ENCODE assay signal across 14 mouse cellular contexts in genomic region chr3:132814791-132815496, GRCm38 (mm10).
DNase-seq lines count a peak whose midpoint lies in the region; ATAC-seq and TF ChIP-seq lines count a peak whose summit lies in the region.
"Had no signal": no experiment of that assay in that cellular context is flagged by ENCODE, and none has a peak within 500 bp of the region (broad histone marks: within the 10 kb centered on the region; RNA-seq: fewer than 3 reads in every experiment).

No protein-coding gene starts in this region.

- DNase-seq in heart, embryonic 10.5 days (ENCODE audit: low spot score) = no peak
- no peak for DNase-seq in heart, adult 9 months (ENCODE audit: low spot score in 2 of 2)
- DNase-seq in 416B (ENCODE audit: low read depth) = peak; percentile 54
- peak; percentile 29 for DNase-seq in lung, postnatal 10 days
- DNase-seq in layer of hippocampus, adult 2 months (ENCODE audit: low spot score in 2 of 2) = no peak
- DNase-seq: adrenal gland, postnatal 10 days; cerebellum, postnatal 10 days; midbrain, embryonic 14.5 days; thymus, postnatal 4 days had no signal

- peaks cover 42% of the 10 kb centered on the region for H3K4me1 ChIP-seq in heart, embryonic 10.5 days
- no peaks in the 10 kb centered on the region; the same call in 1 of the 2 replicates for H3K4me1 ChIP-seq in intestine, postnatal 0 days (replicated peaks; ENCODE audit: control insufficient read depth, insufficient read depth, low read length)
- H3K4me1 ChIP-seq in midbrain, embryonic 15.5 days = peaks cover 4% of the 10 kb centered on the region
- no peaks in the 10 kb centered on the region for H3K4me1 ChIP-seq in hindbrain, embryonic 16.5 days (ENCODE audit: control insufficient read depth, insufficient read depth, low read depth, low read length)
- H3K4me1 ChIP-seq: hindbrain, embryonic 13.5 days had no signal

- H3K27me3 ChIP-seq in heart, embryonic 10.5 days (ENCODE audit: insufficient read depth, poor library complexity, severe bottlenecking) = no peaks in the 10 kb centered on the region
- no peaks in the 10 kb centered on the region for H3K27me3 ChIP-seq in intestine, postnatal 0 days (replicated peaks; ENCODE audit: control insufficient read depth, insufficient read depth, low read length)
- no peaks in the 10 kb centered on the region for H3K27me3 ChIP-seq in midbrain, embryonic 15.5 days (replicated peaks)
- no peaks in the 10 kb centered on the region for H3K27me3 ChIP-seq in hindbrain, embryonic 16.5 days (replicated peaks; ENCODE audit: control insufficient read depth, insufficient read depth, low read length)
- H3K27me3 ChIP-seq: hindbrain, embryonic 13.5 days; stomach, embryonic 15.5 days had no signal

- peak; percentile 95 for ATAC-seq in intestine, postnatal 0 days
- no peak for ATAC-seq in midbrain, embryonic 15.5 days (replicated peaks)
- no peak for ATAC-seq in hindbrain, embryonic 16.5 days

- no peak overlapping the region for H3K9ac ChIP-seq in intestine, postnatal 0 days (ENCODE audit: low read depth, low read length)
- no peak overlapping the region for H3K9ac ChIP-seq in midbrain, embryonic 15.5 days
- no peak overlapping the region for H3K9ac ChIP-seq in hindbrain, embryonic 16.5 days (ENCODE audit: low read depth, low read length)
- H3K9ac ChIP-seq: hindbrain, embryonic 13.5 days; stomach, embryonic 15.5 days had no signal

- H3K27ac ChIP-seq in heart, embryonic 10.5 days = peak overlapping the region; percentile 42; the same call in 1 of the 2 replicates
- 0 out of 2 replicates have a peak overlapping the region, but pooled peaks have one; percentile 46 for H3K27ac ChIP-seq in intestine, postnatal 0 days (ENCODE audit: low read depth, low read length)
- no peak overlapping the region for H3K27ac ChIP-seq in midbrain, embryonic 15.5 days
- no peak overlapping the region for H3K27ac ChIP-seq in hindbrain, embryonic 16.5 days (ENCODE audit: low read depth, low read length)
- H3K27ac ChIP-seq in layer of hippocampus, adult 2 months = no peak overlapping the region
- H3K27ac ChIP-seq: hindbrain, embryonic 13.5 days; stomach, embryonic 15.5 days had no signal

- H3K36me3 ChIP-seq in heart, embryonic 10.5 days = no peaks in the 10 kb centered on the region
- 0 out of 2 replicates have a peak, but pooled peaks cover 5% of the 10 kb centered on the region for H3K36me3 ChIP-seq in intestine, postnatal 0 days (ENCODE audit: control insufficient read depth, insufficient read depth)
- no peaks in the 10 kb centered on the region for H3K36me3 ChIP-seq in midbrain, embryonic 15.5 days (replicated peaks)
- H3K36me3 ChIP-seq in hindbrain, embryonic 16.5 days (ENCODE audit: control insufficient read depth, insufficient read depth, low read length) = no peaks in the 10 kb centered on the region; the same call in 1 of the 2 replicates
- H3K36me3 ChIP-seq: hindbrain, embryonic 13.5 days; stomach, embryonic 15.5 days had no signal

- no peak overlapping the region for H3K4me2 ChIP-seq in intestine, postnatal 0 days (replicated peaks; ENCODE audit: low read depth)
- H3K4me2 ChIP-seq in midbrain, embryonic 15.5 days = no peak overlapping the region
- no peak overlapping the region for H3K4me2 ChIP-seq in hindbrain, embryonic 16.5 days (ENCODE audit: low read length)
- H3K4me2 ChIP-seq: hindbrain, embryonic 13.5 days; stomach, embryonic 15.5 days had no signal

- 67% methylated on average over 10 of the region's 10 CpGs for WGBS in heart, embryonic 10.5 days
- 70% methylated on average over 10 of the region's 10 CpGs for WGBS in intestine, postnatal 0 days
- WGBS in midbrain, embryonic 15.5 days = 92% methylated on average over 10 of the region's 10 CpGs
- WGBS in hindbrain, embryonic 16.5 days = 91% methylated on average over 10 of the region's 10 CpGs

- H3K4me3 ChIP-seq in heart, embryonic 10.5 days = no peak overlapping the region
- H3K4me3 ChIP-seq in intestine, postnatal 0 days (ENCODE audit: low read depth, low read length) = no peak overlapping the region
- H3K4me3 ChIP-seq in midbrain, embryonic 15.5 days = no peak overlapping the region
- H3K4me3 ChIP-seq in hindbrain, embryonic 16.5 days (ENCODE audit: low read length) = no peak overlapping the region
- no peak overlapping the region for H3K4me3 ChIP-seq in layer of hippocampus, adult 2 months
- H3K4me3 ChIP-seq: hindbrain, embryonic 13.5 days; stomach, embryonic 15.5 days had no signal

- TF ChIP-seq CTCF in intestine, postnatal 0 days (IDR thresholded peaks at IDR 0.05; ENCODE audit: low read depth) = no peak
- no peak for TF ChIP-seq CTCF in layer of hippocampus, adult 2 months (conservative IDR thresholded peaks at IDR 0.05)

- no peaks in the 10 kb centered on the region for H3K9me3 ChIP-seq in heart, embryonic 10.5 days
- no peaks in the 10 kb centered on the region for H3K9me3 ChIP-seq in intestine, postnatal 0 days (ENCODE audit: control insufficient read depth)
- no peaks in the 10 kb centered on the region for H3K9me3 ChIP-seq in midbrain, embryonic 15.5 days
- no peaks in the 10 kb centered on the region for H3K9me3 ChIP-seq in hindbrain, embryonic 16.5 days (ENCODE audit: control insufficient read depth, low read length)
- H3K9me3 ChIP-seq: hindbrain, embryonic 13.5 days; stomach, embryonic 15.5 days had no signal

Comparison
In these comparisons a context has a peak if more than half of its experiments do, and no peak if none do; other contexts are left out.
1. DNase-seq: peak in 416B (single experiment) and lung, postnatal 10 days (single experiment); none in heart, embryonic 10.5 days (single experiment), heart, adult 9 months (0 of 2) and layer of hippocampus, adult 2 months (0 of 2).
2. H3K27ac ChIP-seq: peak in heart, embryonic 10.5 days (single experiment) and intestine, postnatal 0 days (single experiment); none in midbrain, embryonic 15.5 days (single experiment), hindbrain, embryonic 16.5 days (single experiment) and layer of hippocampus, adult 2 months (single experiment).